Mouse (Mus musculus) gastrocnemius, postnatal 36 days (tissue): Measurements from ENCODE around the gene Rwdd4a. TPM values are rescaled to one million over a fixed set of nuclear protein-coding genes. Genes with fewer than 3 reads are reported as not detected.

Experiments used
- DNase-seq, 2 experiments: peaks; one replicate each; pipeline ENCODE4 v3.0.0; 2022
- intact Hi-C: fragments of 180-260 bp; cut with DNase I; formaldehyde crosslinking; loops from one replicate; pipeline ENCODE4 v1.15.1; 2025
- microRNA-seq, 2 experiments: library from miRNA; unstranded; fragments of <30 nt; microRNA quantifications; one replicate each; pipeline ENCODE4 v1.2.0; 2021
- total RNA-seq, 2 experiments: library from RNA; stranded (reverse); gene quantifications; 2 replicates each; pipeline ENCODE4 v1.2.3; 2021

The Rwdd4a gene
- total RNA-seq, 2 experiments from 2014 or later, result 25.9 to 30.5 TPM

DNA sequence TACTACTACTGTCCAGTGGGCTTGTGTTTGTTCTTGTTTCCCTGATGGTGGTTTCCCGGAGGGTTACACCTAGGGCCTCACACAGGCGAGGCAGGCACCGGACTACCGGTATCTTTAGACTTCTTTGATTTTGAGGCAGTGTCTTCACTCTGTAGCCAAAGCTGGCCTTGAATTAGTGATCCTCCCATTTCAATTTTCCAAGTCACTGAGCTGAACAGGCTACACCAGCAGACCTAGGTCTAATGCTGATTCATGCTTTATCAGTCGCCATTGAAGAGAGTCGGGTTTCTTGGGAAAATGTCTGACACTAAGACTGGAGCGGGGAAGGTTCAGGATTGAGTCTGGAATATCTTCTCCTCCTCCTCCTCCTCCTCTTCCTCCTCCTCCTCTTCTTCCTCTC, 40.0 kb downstream of the Rwdd4a start:
- DNase-seq, result no peak
- intact Hi-C loops, result no loop called here

GRCm38 (mm10) chr8:47581454-47581853, 48.0 kb downstream of the Rwdd4a start:
- intact Hi-C loops, result no loop called here
- no peak for DNase-seq

DNA sequence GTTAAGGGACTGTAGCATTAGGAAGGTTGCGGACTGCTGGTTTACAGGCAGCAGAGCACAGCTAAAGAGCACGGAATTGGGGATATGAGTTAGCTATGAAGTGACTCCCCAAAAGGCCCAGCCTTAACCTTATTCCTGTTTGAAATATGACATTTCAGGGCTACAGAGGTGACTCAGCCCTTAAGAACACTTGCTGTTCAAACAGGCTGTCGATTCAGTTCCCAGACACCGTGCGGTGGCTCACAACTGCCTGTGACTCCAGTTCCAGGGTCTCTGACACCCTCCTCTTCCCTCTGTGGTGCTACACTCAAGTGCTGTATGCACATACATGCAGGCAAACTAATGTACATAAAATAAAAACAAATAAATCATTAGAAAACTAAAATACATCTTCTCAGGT, 55.2 kb downstream of the Rwdd4a start:
- intact Hi-C loops, result no loop called here
- DNase-seq, result no peak

DNA sequence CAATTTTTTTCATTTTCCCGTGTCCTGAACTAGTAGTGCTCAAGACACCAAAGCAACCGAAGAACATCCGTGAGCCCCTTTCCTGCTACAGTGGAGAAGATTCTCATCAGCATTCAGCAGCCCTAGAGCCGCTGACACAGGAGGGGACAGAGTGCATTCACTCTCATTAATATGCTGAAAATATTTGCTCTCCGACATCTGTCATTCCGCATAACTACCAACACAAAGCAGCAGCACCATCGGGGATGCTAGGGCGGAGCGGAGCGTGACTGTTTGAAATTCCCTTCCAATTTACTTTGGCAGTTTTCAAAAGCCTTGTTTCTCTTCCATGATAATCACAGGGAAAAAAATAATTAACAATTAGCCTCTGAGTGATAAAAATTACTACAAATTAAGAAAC, 56.9 kb downstream of the Rwdd4a start:
- intact Hi-C loops, result no loop called here
- DNase-seq, result no peak

GRCm38 (mm10) chr8:47600664-47601063, 67.2 kb downstream of the Rwdd4a start:
- no peak for DNase-seq
- intact Hi-C loops, result loop anchor here (5.0 kb wide), 1 partner anchor 77 kb away; the partner anchor contains the start of gene Ing2

Small RNA genes within 50 kb of the gene (microRNA-seq; reads per million reads assigned to microRNA genes)
- gene Gm27409, result 0 reads per million in 2 experiments

Other genes starting within 250 kb of the Rwdd4a start
- 1 to 10 TPM; 6.2 to 6.3 TPM for gene Stox2, start 87.3 kb upstream of the Rwdd4a start, total RNA-seq
- gene Trappc11, start 194 bp upstream of the Rwdd4a start, total RNA-seq, result 10 to 100 TPM; 15.8 to 18.3 TPM
- gene Ing2, start 141.9 kb downstream of the Rwdd4a start, total RNA-seq, result 10 to 100 TPM; 13.5 to 15.6 TPM
- 1 to 10 TPM; 5.0 TPM for gene Cdkn2aip, start 180.3 kb downstream of the Rwdd4a start, total RNA-seq